Mouse (Mus musculus) G1E (cell line): Measurements from ENCODE around the gene Lgmn. TPM values are rescaled to one million over a fixed set of nuclear protein-coding genes. Genes with fewer than 3 reads are reported as not detected.

Experiments
- ATAC-seq: 2 replicates; pipeline ENCODE4 v1.8.0; 2016; ENCODE audit warnings: mild to moderate bottlenecking; ENCODE audit not compliant: insufficient number of reproducible peaks, poor library complexity, low FRiP score, severe bottlenecking; ENCODE audit errors: extremely low read depth
- DNase-seq: peaks from one replicate; pipeline ENCODE4 v3.0.0; 2012; ENCODE audit warnings: low spot score
- H3K27me3 ChIP-seq: 2 replicates; pipeline ENCODE4 v1.6.1; 2012; ENCODE audit warnings: mild to moderate bottlenecking, low read length, inconsistent platforms; ENCODE audit not compliant: insufficient read depth
- H3K36me3 ChIP-seq: replicated peaks from 2 replicates; pipeline ENCODE3; 2012; ENCODE audit warnings: mild to moderate bottlenecking, inconsistent platforms
- H3K4me1 ChIP-seq: 2 replicates; pipeline ENCODE4 v1.6.1; 2012; ENCODE audit warnings: low read depth, low read length, inconsistent platforms, mixed read lengths; ENCODE audit not compliant: insufficient read depth
- H3K4me3 ChIP-seq: 2 replicates; pipeline ENCODE4 v1.5.1; 2012; ENCODE audit warnings: low read depth, mild to moderate bottlenecking, inconsistent platforms, low read length, moderate library complexity, mixed read lengths
- H3K9me3 ChIP-seq: replicated peaks from 2 replicates; pipeline ENCODE4 v1.6.1; 2012; ENCODE audit warnings: inconsistent platforms
- CTCF ChIP-seq: IDR thresholded peaks from 2 replicates; pipeline ENCODE4 v1.5.1; 2012; ENCODE audit warnings: low read depth, low read length, inconsistent platforms, mixed read lengths
- GATA1 ChIP-seq: IDR thresholded peaks from 2 replicates; pipeline ENCODE4 v1.6.1; 2012; ENCODE audit warnings: borderline replicate concordance, low read length, inconsistent platforms, mixed read lengths
- GATA2 ChIP-seq: IDR thresholded peaks from 2 replicates; pipeline ENCODE4 v1.6.1; 2012; ENCODE audit warnings: low read depth, low read length, inconsistent platforms, borderline replicate concordance
- POLR2AphosphoS5 ChIP-seq: IDR thresholded peaks from 2 replicates; pipeline ENCODE4 v1.6.1; 2012; ENCODE audit warnings: low read depth, low read length, inconsistent platforms; ENCODE audit not compliant: insufficient replicate concordance
- TAL1 ChIP-seq: conservative IDR thresholded peaks from 2 replicates; pipeline ENCODE4 v1.6.1; 2012; ENCODE audit warnings: low read depth, low read length, inconsistent platforms, mixed read lengths
- polyA plus RNA-seq: library from polyadenylated mRNA; stranded (reverse); fragments of >175 nt; gene quantifications from 2 replicates; pipeline ENCODE4 v1.2.3, GENCODE M21; 2012
- total RNA-seq, 2 experiments: library from RNA; stranded (forward) in 1 of 2; stranded (reverse) in 1 of 2; fragments of 200-1000 nt in 1 of 2; fragments of >200 nt in 1 of 2; fragmentation: Nextera tagmentation in 1 of 2; gene quantifications; 2 replicates each; pipeline ENCODE4 v1.2.3; 2014 to 2017

Gene Lgmn
- total and polyA plus RNA-seq, 3 experiments: 1.7 to 22.0 (median 14.0) TPM

DNA sequence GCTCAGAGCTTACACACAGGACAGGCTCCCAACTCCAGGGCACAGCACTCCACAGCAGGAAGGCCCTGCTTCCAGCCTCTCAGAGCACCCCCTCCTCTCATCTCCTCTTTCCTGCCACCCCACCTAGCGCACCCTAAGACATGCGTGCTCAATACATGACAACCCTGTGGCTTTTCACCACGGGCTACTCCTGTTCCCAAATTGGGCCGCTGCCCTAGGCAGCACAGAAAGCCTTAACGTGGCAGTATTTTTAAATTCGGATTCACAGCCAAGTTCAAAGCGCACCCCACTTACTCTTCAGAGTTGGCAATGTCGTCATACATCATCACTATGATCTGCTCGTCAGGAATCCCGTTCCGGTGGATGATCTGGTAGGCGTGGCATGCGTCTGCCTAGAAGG is 26.4 kb downstream of the Lgmn start:
- TF ChIP-seq POLR2AphosphoS5 (no peak), TAL1 (no peak), GATA1 (no peak), GATA2 (no peak), CTCF (no peak)
- Histone ChIP-seq H3K4me1 (no peaks in the 10 kb centered on the region; the same call in 1 of the 2 replicates), H3K27me3 (peaks cover 4% of the 10 kb centered on the region), H3K36me3 (no peaks in the 10 kb centered on the region), H3K4me3 (no peak overlapping the region), H3K9me3 (no peaks in the 10 kb centered on the region)
- DNase-seq: no peak
- ATAC-seq: no peak

DNA sequence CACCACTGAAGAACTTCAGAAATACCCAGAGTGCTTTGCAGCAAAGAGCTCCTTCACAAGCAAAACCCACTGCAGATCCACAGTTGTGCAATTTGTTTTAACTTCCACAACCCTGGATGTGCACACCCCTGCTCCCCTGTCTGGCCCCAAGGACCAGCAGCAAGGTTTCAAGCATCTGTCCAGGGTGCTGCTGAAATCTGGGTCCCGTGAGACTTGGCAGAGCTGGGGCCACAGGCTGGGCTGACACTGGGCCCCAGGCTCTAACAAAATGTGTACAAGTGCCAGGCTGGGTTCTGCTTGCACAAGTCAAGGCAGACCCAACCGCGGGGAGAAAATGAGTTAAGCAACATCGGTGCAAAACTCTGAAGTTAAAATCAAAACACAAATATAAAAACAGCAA is 41.0 kb downstream of the Lgmn start:
- H3K9me3 ChIP-seq: no peaks in the 10 kb centered on the region
- H3K27me3 ChIP-seq: no peaks in the 10 kb centered on the region
- no peaks in the 10 kb centered on the region for H3K36me3 ChIP-seq
- DNase-seq (no peak), ATAC-seq (no peak)
- TF ChIP-seq TAL1 (no peak), GATA1 (no peak), POLR2AphosphoS5 (no peak), CTCF (no peak), GATA2 (no peak)
- no peak overlapping the region for H3K4me3 ChIP-seq
- H3K4me1 ChIP-seq: no peaks in the 10 kb centered on the region

DNA sequence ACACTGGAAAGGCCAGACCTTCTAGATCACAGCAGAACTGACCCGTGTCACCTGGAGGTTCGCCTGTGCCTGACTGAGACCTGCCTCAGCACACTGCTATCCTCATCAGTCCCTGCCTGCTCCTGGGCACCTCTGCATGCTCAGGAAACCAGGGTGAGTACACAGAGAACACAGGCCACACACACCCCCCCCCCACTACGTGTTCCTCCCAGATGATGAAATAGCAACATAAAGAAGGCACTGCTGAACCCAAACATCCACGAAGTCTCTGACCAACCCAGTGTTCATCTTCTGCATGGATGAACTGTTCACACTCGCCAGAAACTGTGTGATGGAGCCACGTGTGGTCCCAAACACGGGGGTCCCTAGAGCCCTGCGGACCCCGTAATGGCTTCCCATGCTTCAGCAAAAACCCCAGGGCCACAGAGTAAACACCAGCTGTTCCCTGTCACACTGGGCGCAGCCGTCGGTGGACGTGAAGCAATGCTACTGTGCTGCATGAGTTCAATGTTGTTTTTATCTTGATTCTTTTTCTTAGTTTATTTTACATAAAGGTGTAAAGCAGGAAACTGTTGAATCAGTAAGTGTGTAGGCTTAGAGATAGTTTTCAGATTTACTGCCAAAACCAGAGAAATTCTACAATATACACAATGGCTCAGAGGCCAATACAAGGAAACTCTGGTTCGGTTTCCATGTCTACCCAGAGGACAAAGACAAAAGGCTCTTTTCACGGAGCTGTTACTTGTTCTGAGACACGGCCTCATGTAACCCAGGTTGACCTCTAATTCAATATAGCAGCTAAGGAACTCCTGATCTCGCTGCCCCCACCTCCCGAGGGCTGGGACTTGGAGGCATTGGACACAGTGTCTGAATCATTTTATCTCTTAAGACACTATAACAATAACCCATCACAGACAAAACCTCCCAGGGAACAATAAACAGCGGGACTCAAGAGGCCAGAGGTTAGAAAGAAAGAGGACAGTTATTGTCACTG is 43.3 kb downstream of the Lgmn start:
- Histone ChIP-seq H3K36me3 (no peaks in the 10 kb centered on the region), H3K9me3 (no peaks in the 10 kb centered on the region), H3K4me3 (no peak overlapping the region), H3K27me3 (no peaks in the 10 kb centered on the region), H3K4me1 (no peaks in the 10 kb centered on the region)
- TF ChIP-seq GATA2: no peak
- TF ChIP-seq POLR2AphosphoS5: no peak
- TF ChIP-seq CTCF: no peak
- no peak for TF ChIP-seq TAL1
- no peak for TF ChIP-seq GATA1
- ATAC-seq (no peak), DNase-seq (no peak)

DNA sequence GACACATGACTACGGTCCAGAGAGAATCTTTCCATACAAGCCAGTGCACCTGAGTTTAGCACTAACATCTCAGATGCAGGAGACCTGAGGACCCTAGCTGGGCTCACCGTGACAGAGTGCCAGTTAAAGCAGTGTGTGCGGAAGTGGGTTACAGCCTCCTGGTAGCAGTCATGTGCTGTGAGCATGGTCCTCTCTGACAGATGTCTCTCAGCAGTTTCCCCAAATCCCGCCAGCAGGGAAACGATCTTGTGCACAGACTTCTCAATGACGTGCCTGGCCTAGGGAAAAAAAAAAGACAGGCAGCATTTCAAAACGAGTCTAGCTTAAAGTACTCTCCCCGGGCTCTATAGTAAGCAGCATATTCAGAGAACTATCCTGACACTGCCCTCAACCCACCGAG is 44.1 kb downstream of the Lgmn start:
- Histone ChIP-seq H3K9me3 (no peaks in the 10 kb centered on the region), H3K27me3 (no peaks in the 10 kb centered on the region)
- no peak for ATAC-seq

DNA sequence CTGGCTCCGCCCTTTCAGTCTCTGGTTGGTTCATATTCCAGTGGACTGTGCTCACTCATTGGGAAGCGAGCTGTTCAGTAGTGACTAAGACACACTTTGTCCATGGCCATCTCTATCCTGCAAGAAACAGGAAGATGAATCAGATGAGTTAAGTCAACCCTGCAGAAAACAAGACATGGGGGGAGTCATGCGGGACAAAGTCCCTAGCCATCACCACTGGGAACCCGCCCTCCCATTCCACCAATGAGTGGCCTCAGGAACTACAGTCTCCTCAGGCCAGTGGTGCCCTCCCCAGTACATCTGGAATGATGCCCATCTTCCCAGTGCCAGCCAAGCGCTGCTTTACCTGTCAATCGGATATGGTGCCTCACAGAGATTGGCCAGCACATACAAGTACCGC is 45.1 kb downstream of the Lgmn start:
- Histone ChIP-seq H3K4me1 (peaks cover 2% of the 10 kb centered on the region; the same call in 1 of the 2 replicates), H3K36me3 (no peaks in the 10 kb centered on the region), H3K4me3 (no peak overlapping the region), H3K9me3 (no peaks in the 10 kb centered on the region), H3K27me3 (peaks cover 6% of the 10 kb centered on the region)
- DNase-seq (no peak), ATAC-seq (no peak)
- TF ChIP-seq TAL1: no peak

More for the DNA sequence above, 44.1 kb downstream of the Lgmn start:
- no peak for DNase-seq
- TF ChIP-seq POLR2AphosphoS5: no peak
- no peak for TF ChIP-seq GATA2
- no peak for TF ChIP-seq CTCF
- no peak for TF ChIP-seq GATA1
- no peak for TF ChIP-seq TAL1
- no peaks in the 10 kb centered on the region for H3K4me1 ChIP-seq
- no peaks in the 10 kb centered on the region for H3K36me3 ChIP-seq
- no peak overlapping the region for H3K4me3 ChIP-seq

DNA sequence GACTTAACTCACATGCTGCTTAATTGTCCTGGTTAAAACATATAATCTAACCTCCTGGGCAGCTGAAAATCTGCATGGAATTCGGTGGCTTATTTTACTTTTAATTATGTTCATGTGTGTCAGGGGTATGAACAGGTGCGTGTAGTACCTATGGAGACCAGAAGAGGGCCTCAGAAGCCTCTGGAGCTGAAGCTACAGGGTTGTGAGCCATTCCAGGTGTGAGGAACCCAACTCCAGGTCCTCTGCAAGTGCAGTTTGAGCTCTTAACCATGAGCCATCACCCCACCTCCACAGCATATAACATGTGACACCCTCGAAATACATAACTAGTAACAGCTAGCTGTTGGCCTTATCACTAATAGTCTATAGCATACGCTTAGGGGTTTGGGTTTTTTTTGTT is 47.6 kb downstream of the Lgmn start:
- peak; percentile 12 for DNase-seq
- Histone ChIP-seq H3K27me3 (peaks cover 18% of the 10 kb centered on the region), H3K4me1 (peaks cover 5% of the 10 kb centered on the region; the same call in 1 of the 2 replicates), H3K9me3 (no peaks in the 10 kb centered on the region), H3K36me3 (no peaks in the 10 kb centered on the region), H3K4me3 (no peak overlapping the region)
- no peak for ATAC-seq
- no peak for TF ChIP-seq GATA2
- TF ChIP-seq CTCF: peak; percentile 83
